Mouse (Mus musculus): ENCODE measurements around the gene Cdk19. TPM values are rescaled to one million over a fixed set of nuclear protein-coding genes. Genes with fewer than 3 reads are reported as not detected.
"Not testable (repeated sequence)": the region's sequence is repeated elsewhere in the genome, so short reads cannot be mapped to it uniquely, and the experiment has no call there.

Gene Cdk19
- polyA plus RNA-seq, 1 experiment from 2014 or later, result 10.6 TPM

DNA sequence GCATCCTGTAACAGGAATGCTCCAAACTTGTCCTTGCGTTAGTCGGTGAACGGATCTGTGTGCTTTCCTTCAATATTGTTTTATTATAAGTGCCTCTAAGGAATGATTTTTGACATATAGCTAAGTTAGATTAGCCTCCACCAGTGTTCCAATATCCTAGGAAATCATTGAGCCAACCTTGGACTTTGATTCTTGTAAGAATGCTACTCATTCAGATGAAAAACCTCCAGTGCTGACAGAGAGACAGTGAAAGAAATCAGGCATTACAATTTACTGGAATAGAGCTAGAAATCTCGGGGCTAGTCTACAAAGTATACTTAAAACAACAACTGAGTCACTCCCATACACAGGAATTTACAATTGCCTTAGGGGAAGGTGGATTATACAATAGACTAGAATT, 193.2 kb downstream of the Cdk19 start:
- H3K4me2 ChIP-seq; ATAC-seq (ENCODE audit: borderline replicate concordance, extremely low read depth, low FRiP score, low TSS enrichment); H3K9ac ChIP-seq; H3K36me3 ChIP-seq; H3K27me3 ChIP-seq; H3K9me3 ChIP-seq; H3K4me3 ChIP-seq; H3K4me1 ChIP-seq; H3K27ac ChIP-seq: not testable (repeated sequence)
- 88% methylated on average over 4 of the region's 4 CpGs for WGBS

Other genes with a start within 250 kb of the Cdk19 start
- gene Slc16a10, start 197.3 kb upstream of the Cdk19 start, polyA plus RNA-seq (2015; fragmentation: Nextera tagmentation; extraction: Ambion mirVana), result 5.1 and 6.8 TPM in 2 replicates
- 62.3 and 65.4 TPM in 2 replicates for gene Rpf2, start 92.5 kb upstream of the Cdk19 start, polyA plus RNA-seq (2015; fragmentation: Nextera tagmentation; extraction: Ambion mirVana)
- gene Gtf3c6, start 81.5 kb upstream of the Cdk19 start, polyA plus RNA-seq (2015; fragmentation: Nextera tagmentation; extraction: Ambion mirVana), result 81.5 and 90.1 TPM in 2 replicates
- 57.0 and 59.8 TPM in 2 replicates for gene Amd1, start 37.4 kb upstream of the Cdk19 start, polyA plus RNA-seq (2015; fragmentation: Nextera tagmentation; extraction: Ambion mirVana)
- not detected in 2 replicates for gene Slc22a16, start 230.8 kb downstream of the Cdk19 start, polyA plus RNA-seq (2015; fragmentation: Nextera tagmentation; extraction: Ambion mirVana)

All from lung, embryonic 15.5 days (tissue).